Mouse (Mus musculus): ENCODE measurements around the gene Apobec2.

GRCm38 (mm10) chr17:48451353-48451675 lies 18.6 kb upstream of the Apobec2 start, which contains the start of gene Tspo2:
- TF ChIP-seq CTCF (IDR thresholded peaks at IDR 0.05; ENCODE audit: control insufficient read depth, insufficient read depth, insufficient read length) (no peak), MAX (IDR thresholded peaks at IDR 0.05) (no peak)
